Mouse (Mus musculus) midbrain, embryonic 10.5 days (tissue): Measurements from ENCODE around the gene Cdk15. TPM values are rescaled to one million over a fixed set of nuclear protein-coding genes. Genes with fewer than 3 reads are reported as not detected.

Source experiments
- DNase-seq: peaks from one replicate; pipeline ENCODE4 v3.0.0-alpha.2; 2017; ENCODE audit warnings: low spot score
- H3K27ac ChIP-seq: fragments of 300-500 bp; sonication (generic); replicated peaks from 2 replicates; pipeline ENCODE4 v1.5.1; 2016; ENCODE audit warnings: mild to moderate bottlenecking
- H3K27me3 ChIP-seq: fragments of 300-500 bp; sonication (generic); 2 replicates; pipeline ENCODE4 v1.6.1; 2016; ENCODE audit warnings: low read depth, mild to moderate bottlenecking; ENCODE audit not compliant: poor library complexity, severe bottlenecking
- H3K36me3 ChIP-seq: fragments of 300-500 bp; sonication (generic); 2 replicates; pipeline ENCODE4 v1.6.1; 2016; ENCODE audit warnings: mild to moderate bottlenecking, moderate library complexity
- H3K4me1 ChIP-seq: fragments of 300-500 bp; sonication (generic); 2 replicates; pipeline ENCODE4 v1.6.1; 2016
- H3K4me3 ChIP-seq: fragments of 300-500 bp; sonication (generic); 2 replicates; pipeline ENCODE4 v1.5.1; 2016; ENCODE audit warnings: mild to moderate bottlenecking, moderate library complexity
- H3K9me3 ChIP-seq: fragments of 300-500 bp; sonication (generic); replicated peaks from 2 replicates; pipeline ENCODE4 v1.6.1; 2016; ENCODE audit warnings: mild to moderate bottlenecking
- WGBS: fragments of 180-500 bp; shearing (Covaris S2); methylation state at CpG from one replicate; pipeline ENCODE4 v1.1.7; 2016; 5-methylcytosine and 5-hydroxymethylcytosine counted together
- polyA plus RNA-seq: library from polyadenylated mRNA; unstranded; fragments of >200 nt; fragmentation: Nextera tagmentation; extraction: Ambion mirVana; gene quantifications from 2 replicates; pipeline ENCODE4 v1.2.1, GENCODE M21; 2016

Gene Cdk15
- polyA plus RNA-seq, 1 experiment from 2014 or later = 0.77 TPM

DNA sequence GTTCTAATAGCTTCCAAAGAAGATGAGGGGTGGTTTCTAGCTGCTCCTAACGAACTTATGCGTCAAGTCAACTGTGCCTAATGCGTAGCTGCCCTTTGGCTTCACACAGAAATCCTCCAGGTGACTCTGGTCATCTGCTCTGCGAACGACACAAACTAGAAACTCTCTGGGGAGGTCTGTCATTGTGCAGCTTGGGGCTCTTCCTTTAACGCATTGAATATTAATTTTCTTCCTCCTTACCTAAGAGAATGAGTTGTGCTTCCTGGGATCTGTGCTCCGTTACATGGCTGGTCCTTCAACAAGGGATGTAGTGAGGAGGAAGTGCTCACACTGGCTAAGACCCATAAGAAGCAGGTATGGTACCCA lies 112.6 kb downstream of the Cdk15 start:
- H3K9me3 ChIP-seq = no peaks in the 10 kb centered on the region
- 77% methylated on average over 7 of the region's 7 CpGs for WGBS
- H3K36me3 ChIP-seq = no peaks in the 10 kb centered on the region
- DNase-seq = no peak
- H3K4me1 ChIP-seq = peaks cover 7% of the 10 kb centered on the region
- no peak overlapping the region for H3K27ac ChIP-seq
- H3K4me3 ChIP-seq = no peak overlapping the region
- peaks cover 19% of the 10 kb centered on the region; the same call in 1 of the 2 replicates for H3K27me3 ChIP-seq

DNA sequence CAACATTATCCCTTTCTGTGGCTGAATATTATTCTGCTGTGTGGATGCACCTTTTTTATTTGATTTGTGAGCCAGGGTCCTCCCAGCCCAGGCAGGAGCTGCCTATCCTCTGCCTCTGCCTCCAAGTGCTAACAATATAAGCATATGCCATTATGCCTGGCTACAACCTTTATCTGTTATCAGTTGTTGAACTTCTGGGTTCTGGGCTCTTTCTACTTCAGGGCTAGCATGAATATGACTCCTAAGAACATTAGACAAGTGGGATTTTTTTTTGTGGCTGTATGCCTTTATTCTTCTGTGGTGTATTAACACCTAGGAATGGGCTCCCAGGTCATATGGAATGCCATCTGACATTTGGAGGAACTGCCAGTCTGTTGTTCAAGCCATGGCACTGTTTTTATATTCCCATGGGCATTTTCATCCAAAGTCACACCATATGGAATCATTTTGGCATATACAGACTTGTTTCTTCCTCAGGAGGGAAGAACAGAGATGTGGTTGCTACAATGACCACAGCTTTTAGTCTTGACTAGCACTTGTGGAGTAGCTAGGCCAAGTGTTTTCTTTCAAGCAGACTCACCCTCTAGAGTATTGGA lies 113.7 kb downstream of the Cdk15 start:
- no peak overlapping the region for H3K4me3 ChIP-seq
- H3K9me3 ChIP-seq = no peaks in the 10 kb centered on the region

DNA sequence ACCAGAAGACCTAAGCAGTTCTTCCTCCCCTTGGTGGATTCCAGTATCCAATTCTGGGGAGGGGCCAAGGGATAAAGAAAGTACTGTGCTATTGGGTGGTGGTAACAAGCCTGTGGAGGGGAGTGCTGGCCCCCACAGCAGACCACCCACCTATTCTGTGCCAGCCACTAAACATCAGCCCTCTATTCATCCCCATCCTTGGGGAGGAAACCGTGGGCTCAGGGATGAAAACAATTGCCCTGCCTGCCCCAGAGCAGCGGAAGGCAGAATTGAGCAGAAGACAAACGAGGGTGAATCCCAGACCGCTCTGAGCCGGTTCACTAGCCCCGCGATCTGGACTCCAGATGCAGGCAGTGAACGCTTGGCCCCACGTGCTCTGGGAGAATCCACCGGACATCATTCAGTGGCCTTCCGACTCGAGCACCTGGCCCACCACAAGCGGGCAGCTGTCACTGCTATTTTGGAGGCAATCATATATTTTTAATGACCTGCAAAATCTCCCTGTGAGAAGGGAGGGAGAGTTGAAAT lies 119.4 kb downstream of the Cdk15 start:
- H3K4me3 ChIP-seq = peak overlapping the region; percentile 11; the same call in 1 of the 2 replicates
- DNase-seq = peak; percentile 58
- peaks cover 8% of the 10 kb centered on the region; the same call in 1 of the 2 replicates for H3K27me3 ChIP-seq
- H3K4me1 ChIP-seq = peaks cover 11% of the 10 kb centered on the region
- WGBS = 4% methylated on average over 13 of the region's 13 CpGs
- no peaks in the 10 kb centered on the region for H3K36me3 ChIP-seq
- no peaks in the 10 kb centered on the region for H3K9me3 ChIP-seq
- H3K27ac ChIP-seq = peak overlapping the region; percentile 72

More for the DNA sequence above, 113.7 kb downstream of the Cdk15 start:
- no peak overlapping the region for H3K27ac ChIP-seq
- peaks cover 19% of the 10 kb centered on the region; the same call in 1 of the 2 replicates for H3K27me3 ChIP-seq
- peaks cover 7% of the 10 kb centered on the region for H3K4me1 ChIP-seq
- no peak for DNase-seq
- H3K36me3 ChIP-seq = no peaks in the 10 kb centered on the region

DNA sequence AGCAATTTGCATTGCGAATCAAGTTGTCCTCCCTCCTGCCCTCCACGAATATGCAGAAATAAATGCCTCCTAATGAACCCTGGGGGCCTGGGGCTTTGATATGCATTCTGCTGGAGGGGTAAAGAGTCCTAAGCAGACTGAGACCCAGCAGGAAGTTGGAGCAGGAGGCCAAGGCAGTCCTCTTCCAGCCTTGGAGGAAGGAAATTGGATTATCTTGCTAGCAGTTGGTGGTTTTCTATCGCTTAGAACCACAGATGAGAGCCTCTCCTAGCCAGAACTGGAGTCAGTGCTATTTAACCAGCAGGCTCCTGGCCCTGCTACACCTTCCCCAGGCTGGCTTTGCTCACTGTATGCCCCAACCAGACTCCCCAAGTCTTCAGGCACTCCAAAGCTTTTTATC lies 119.9 kb downstream of the Cdk15 start:
- peaks cover 13% of the 10 kb centered on the region; the same call in 1 of the 2 replicates for H3K27me3 ChIP-seq
- H3K4me3 ChIP-seq = peak overlapping the region; percentile 11; the same call in 1 of the 2 replicates
- H3K27ac ChIP-seq = peak overlapping the region; percentile 72
- no peaks in the 10 kb centered on the region for H3K36me3 ChIP-seq
- H3K4me1 ChIP-seq = peaks cover 11% of the 10 kb centered on the region
- 9% methylated on average over 3 of the region's 3 CpGs for WGBS
- no peak for DNase-seq
- no peaks in the 10 kb centered on the region for H3K9me3 ChIP-seq

DNA sequence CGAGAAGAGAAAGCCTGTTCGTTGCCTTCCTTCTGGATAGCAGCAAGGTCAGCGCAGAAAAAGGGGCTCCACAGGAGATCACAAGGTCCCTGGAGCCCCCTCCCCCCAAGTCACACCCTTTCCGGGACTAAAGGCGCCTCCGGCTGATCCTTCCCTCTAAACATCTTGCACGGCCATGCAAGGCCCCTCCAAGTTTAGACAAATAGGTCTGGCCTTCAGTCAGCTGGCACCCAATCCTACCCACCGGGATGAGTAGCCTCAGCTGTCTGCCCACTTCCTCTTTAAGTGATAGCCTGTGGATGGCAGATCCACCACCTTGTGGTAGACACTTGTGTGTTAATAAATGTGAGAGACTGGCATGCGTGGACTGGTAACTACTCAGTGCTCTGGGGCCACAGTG lies 120.6 kb downstream of the Cdk15 start:
- Histone ChIP-seq H3K36me3 (no peaks in the 10 kb centered on the region), H3K4me1 (peaks cover 11% of the 10 kb centered on the region), H3K27ac (0 out of 2 replicates have a peak overlapping the region, but pooled peaks have one; percentile 72), H3K9me3 (no peaks in the 10 kb centered on the region), H3K27me3 (peaks cover 13% of the 10 kb centered on the region), H3K4me3 (no peak overlapping the region)
- no peak for DNase-seq
- WGBS = 82% methylated on average over 9 of the region's 9 CpGs

DNA sequence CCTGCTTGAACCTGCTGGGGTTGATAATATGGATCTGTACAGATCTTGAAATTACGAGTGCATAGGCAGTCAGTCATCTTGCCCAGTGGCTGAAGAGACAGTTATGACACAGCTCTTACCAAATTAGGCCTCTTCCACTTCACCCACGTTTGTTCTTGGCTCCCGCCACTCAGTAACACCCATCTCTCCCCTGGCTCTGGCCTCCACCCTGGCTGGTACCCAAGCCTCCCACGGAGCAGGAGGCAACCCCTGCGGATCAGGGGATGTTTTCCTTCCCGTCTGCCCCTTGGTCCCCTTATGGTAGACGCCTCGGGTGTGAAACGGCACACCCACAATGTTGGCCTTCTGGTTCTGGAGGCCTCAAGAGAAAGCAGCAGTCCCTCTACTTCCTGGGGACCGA lies 124.2 kb downstream of the Cdk15 start:
- 80% methylated on average over 10 of the region's 10 CpGs for WGBS
- H3K27me3 ChIP-seq = peaks cover 20% of the 10 kb centered on the region
- H3K4me3 ChIP-seq = no peak overlapping the region
- H3K27ac ChIP-seq = no peak overlapping the region; the same call in 1 of the 2 replicates
- no peaks in the 10 kb centered on the region for H3K9me3 ChIP-seq
- DNase-seq = no peak
- peaks cover 9% of the 10 kb centered on the region for H3K4me1 ChIP-seq
- H3K36me3 ChIP-seq = no peaks in the 10 kb centered on the region

DNA sequence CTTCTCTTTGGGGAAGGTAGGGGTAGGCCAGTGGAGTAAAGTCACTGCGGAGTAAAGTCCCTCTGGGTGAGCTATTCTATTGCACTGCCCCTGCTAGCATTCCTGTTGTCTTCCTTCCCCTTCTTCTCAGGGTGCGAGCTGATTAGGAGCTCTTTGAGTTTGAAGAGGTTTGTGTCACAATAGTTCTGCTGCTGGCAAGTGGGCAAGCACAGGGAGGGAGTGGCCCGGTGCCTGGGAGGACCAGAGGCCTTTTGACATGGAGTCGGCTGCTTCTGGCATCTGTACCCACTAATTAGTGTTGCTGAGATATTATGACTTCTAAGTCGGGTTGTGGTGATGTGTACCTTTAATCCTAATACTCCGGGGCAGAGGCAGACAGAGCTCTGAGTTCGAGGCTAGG lies 124.8 kb downstream of the Cdk15 start:
- 79% methylated on average over 7 of the region's 7 CpGs for WGBS
- no peak for DNase-seq
- peaks cover 4% of the 10 kb centered on the region for H3K4me1 ChIP-seq

DNA sequence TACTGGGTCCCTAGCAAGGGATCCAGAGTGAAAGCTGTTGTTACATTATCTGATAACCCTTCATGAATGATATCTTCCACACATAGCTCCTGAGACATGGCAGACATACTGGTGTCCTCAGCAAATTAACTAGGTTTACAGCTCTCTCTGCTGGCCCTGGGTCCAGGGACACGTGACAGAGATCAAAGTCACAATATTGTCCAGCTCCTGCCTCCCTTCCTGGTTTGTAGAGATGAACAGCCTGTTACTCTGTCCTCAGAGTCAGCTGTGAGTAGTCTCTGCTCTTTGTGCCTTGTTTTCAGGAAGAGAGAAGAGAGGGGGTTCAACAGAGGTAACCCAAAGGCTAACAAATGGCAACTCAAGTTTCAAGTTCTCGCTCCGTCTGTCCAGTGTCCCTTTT lies 125.8 kb downstream of the Cdk15 start:
- no peak overlapping the region for H3K4me3 ChIP-seq
- DNase-seq = no peak
- H3K9me3 ChIP-seq = no peaks in the 10 kb centered on the region
- H3K27ac ChIP-seq = no peak overlapping the region
- 96% methylated on average over 3 of the region's 3 CpGs for WGBS
- H3K36me3 ChIP-seq = no peaks in the 10 kb centered on the region
- peaks cover under 1% of the 10 kb centered on the region; the same call in 1 of the 2 replicates for H3K4me1 ChIP-seq
- H3K27me3 ChIP-seq = peaks cover 16% of the 10 kb centered on the region

More for the DNA sequence above, 124.8 kb downstream of the Cdk15 start:
- no peak overlapping the region for H3K27ac ChIP-seq
- peaks cover 20% of the 10 kb centered on the region for H3K27me3 ChIP-seq
- no peaks in the 10 kb centered on the region for H3K36me3 ChIP-seq
- H3K9me3 ChIP-seq = no peaks in the 10 kb centered on the region
- no peak overlapping the region for H3K4me3 ChIP-seq

DNA sequence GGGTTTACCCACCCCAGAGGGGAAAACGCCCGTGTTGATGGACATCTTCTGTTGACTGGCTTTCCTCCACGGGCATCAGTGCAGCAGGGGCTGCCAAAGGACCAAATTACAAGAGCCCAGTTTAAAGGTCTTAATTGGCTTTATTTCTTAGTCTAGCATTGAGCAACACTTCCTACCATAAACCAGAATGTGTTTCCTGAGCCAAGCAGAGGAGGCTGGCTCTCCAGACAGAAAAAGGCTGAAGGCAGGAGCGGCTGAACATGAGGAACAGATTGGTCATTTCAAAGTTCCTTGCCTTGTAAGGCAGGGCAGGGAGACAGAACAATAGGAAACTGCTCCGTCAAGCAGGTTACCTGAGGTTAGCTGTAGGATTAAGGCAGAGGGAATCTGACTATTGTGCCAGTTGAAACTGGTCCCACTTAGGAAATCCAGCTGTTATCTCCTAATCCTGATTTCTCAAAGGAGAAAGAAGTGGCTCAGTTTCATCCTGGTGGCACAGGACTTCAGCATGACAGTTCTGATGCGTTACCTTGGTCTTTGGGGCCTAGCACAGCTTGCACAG lies 126.4 kb downstream of the Cdk15 start:
- H3K4me3 ChIP-seq = no peak overlapping the region
- DNase-seq = no peak
- H3K27me3 ChIP-seq = peaks cover 16% of the 10 kb centered on the region
- H3K36me3 ChIP-seq = no peaks in the 10 kb centered on the region
- WGBS = 71% methylated on average over 6 of the region's 6 CpGs
- H3K4me1 ChIP-seq = peaks cover 5% of the 10 kb centered on the region
- no peak overlapping the region for H3K27ac ChIP-seq
- no peaks in the 10 kb centered on the region for H3K9me3 ChIP-seq

DNA sequence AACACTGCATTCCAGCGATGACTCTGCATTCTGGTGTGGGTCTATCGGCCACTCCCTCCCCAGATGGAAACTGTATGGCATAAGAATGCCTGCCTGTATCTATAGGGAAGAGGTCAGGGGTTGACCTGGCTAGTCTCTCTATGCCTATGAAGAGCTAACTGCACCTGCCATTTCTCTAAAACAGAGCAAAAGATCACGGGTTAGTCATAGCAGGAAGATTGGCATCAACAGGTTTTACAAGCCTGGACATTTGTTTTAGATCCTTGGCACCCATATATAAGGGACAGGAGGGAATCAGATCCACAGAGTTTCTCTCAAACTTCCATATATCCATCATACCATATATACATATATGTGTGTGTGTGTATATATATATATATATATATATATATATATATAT lies 127.7 kb downstream of the Cdk15 start:
- 89% methylated on average over 3 of the region's 3 CpGs for WGBS

DNA sequence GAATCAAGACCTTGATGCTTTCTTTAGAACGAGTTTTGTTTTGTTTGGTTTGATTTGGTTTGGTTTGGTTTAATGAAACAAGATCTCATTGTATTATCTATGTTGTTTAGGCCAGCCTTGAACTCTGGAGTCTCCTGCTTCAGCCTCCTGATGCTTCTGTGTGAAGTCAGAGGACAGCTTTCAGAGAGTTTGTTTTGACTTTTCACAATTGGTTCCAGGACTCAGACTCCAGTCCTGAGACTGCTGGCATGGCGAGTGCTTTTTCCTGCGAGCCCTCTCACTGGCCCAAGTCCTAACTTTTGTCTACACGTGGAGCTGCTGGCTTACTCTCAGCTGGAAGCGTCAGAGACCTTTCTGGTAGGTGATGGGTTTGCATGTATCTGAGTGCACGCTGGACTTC lies 128.9 kb downstream of the Cdk15 start:
- Histone ChIP-seq H3K27me3 (peaks cover 16% of the 10 kb centered on the region), H3K4me1 (peaks cover 5% of the 10 kb centered on the region), H3K4me3 (no peak overlapping the region), H3K9me3 (no peaks in the 10 kb centered on the region), H3K27ac (no peak overlapping the region), H3K36me3 (no peaks in the 10 kb centered on the region)
- no peak for DNase-seq
- 80% methylated on average over 6 of the region's 6 CpGs for WGBS

More for the DNA sequence above, 127.7 kb downstream of the Cdk15 start:
- H3K4me3 ChIP-seq = no peak overlapping the region
- H3K9me3 ChIP-seq = no peaks in the 10 kb centered on the region
- no peak for DNase-seq
- H3K27me3 ChIP-seq = peaks cover 16% of the 10 kb centered on the region
- H3K27ac ChIP-seq = no peak overlapping the region
- no peaks in the 10 kb centered on the region for H3K36me3 ChIP-seq
- H3K4me1 ChIP-seq = peaks cover 5% of the 10 kb centered on the region

DNA sequence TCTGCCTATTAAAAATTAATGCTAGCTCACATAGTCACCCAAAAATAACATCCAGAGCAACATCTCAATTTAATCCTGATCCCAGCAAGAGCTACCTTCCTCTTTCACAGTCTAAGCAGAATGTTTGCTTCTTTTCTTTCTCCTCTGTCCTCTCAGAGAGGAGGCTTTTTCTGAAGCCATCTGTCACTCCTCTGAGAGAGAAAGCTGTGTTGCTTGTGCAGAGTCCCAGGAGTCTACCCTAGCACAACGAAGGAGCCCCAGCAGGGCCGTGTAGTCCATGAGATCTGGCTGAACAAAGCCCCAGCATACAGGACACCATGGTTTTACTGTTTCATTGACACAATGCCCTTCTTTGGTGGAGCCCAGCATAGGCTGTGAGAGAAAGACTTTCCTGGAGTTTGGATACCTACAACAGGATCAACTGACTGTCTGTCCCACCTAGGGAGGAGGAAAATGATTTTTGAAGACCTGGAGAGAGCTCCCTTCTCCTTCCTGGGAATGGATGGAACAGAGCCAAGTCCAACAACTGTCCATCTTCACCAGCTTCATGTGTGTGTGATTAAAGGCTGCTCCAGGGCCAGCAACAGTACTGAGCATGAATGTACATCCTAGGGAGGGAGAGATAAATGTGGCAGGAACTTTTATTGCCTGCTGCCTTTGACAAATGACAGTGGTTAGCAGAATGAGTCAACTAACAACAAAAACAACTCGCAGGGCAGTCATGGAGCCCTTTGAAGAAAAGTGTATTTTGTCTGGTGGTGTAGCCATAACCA lies 131.0 kb downstream of the Cdk15 start:
- Histone ChIP-seq H3K4me3 (no peak overlapping the region), H3K4me1 (peaks cover 11% of the 10 kb centered on the region), H3K27ac (peak overlapping the region; percentile 24), H3K27me3 (peaks cover 6% of the 10 kb centered on the region), H3K9me3 (no peaks in the 10 kb centered on the region), H3K36me3 (no peaks in the 10 kb centered on the region)
- WGBS = 56% methylated on average over 3 of the region's 3 CpGs
- DNase-seq = no peak

DNA sequence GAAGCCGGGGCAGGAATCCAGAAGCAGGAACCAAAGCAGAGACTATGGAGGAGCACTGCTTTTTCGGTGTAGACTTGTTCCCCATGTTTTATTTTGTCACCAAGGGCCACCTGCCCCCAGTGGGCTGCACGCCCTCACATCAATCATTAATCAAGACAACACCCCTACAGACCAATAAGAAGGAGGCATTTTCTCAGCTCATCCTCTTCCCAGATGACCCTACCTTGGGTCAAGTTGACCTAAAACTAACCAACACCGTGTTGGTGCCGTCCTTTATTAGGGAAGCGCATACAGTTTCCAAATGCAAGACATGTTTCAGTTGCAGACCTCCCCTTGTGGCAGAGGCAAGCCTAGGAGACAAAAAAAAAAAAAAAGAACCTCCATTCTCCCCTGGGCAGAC lies 132.5 kb downstream of the Cdk15 start:
- no peak for DNase-seq
- no peaks in the 10 kb centered on the region for H3K36me3 ChIP-seq
- no peak overlapping the region for H3K27ac ChIP-seq
- H3K4me1 ChIP-seq = peaks cover 15% of the 10 kb centered on the region
- H3K4me3 ChIP-seq = no peak overlapping the region
- H3K9me3 ChIP-seq = no peaks in the 10 kb centered on the region
- WGBS = 88% methylated on average over 6 of the region's 6 CpGs
- peaks cover 17% of the 10 kb centered on the region for H3K27me3 ChIP-seq
